Mouse (Mus musculus) neural tube, embryonic 14.5 days (tissue): ENCODE data around the gene Gm4303. TPM values are rescaled to one million over a fixed set of nuclear protein-coding genes. Genes with fewer than 3 reads are reported as not detected.
"Not testable (repeated sequence)": the region's sequence is repeated elsewhere in the genome, so short reads cannot be mapped to it uniquely, and the experiment has no call there.

ENCODE experiments used
- ATAC-seq: fragments of 200-750 bp; cut with Nextera tagmentation; 2 replicates; pipeline ENCODE4 v1.8.0; 2017; ENCODE audit warnings: low read depth, mild to moderate bottlenecking, moderate TSS enrichment, moderate library complexity
- H3K27ac ChIP-seq: fragments of 300-500 bp; sonication (generic); 2 replicates; pipeline ENCODE4 v1.5.1; 2014; ENCODE audit warnings: low read depth, mild to moderate bottlenecking, control low read depth, low read length, moderate library complexity, mixed read lengths
- H3K27me3 ChIP-seq: fragments of 300-500 bp; sonication (generic); 2 replicates; pipeline ENCODE4 v1.6.1; 2014; ENCODE audit warnings: low read length; ENCODE audit not compliant: control insufficient read depth, insufficient read depth
- H3K36me3 ChIP-seq: fragments of 300-500 bp; sonication (generic); 2 replicates; pipeline ENCODE4 v1.6.1; 2014; ENCODE audit warnings: low read length, mixed read lengths; ENCODE audit not compliant: control insufficient read depth, insufficient read depth
- H3K4me1 ChIP-seq: fragments of 300-500 bp; sonication (generic); 2 replicates; pipeline ENCODE4 v1.6.1; 2014; ENCODE audit warnings: low read length; ENCODE audit not compliant: control insufficient read depth, insufficient read depth
- H3K4me2 ChIP-seq: fragments of 300-500 bp; sonication (generic); 2 replicates; pipeline ENCODE4 v1.6.1; 2014; ENCODE audit warnings: mild to moderate bottlenecking, low read depth, low read length, control low read depth
- H3K4me3 ChIP-seq: fragments of 300-500 bp; sonication (generic); 2 replicates; pipeline ENCODE4 v1.5.1; 2014; ENCODE audit warnings: low read depth, low read length, control low read depth, mixed read lengths
- H3K9ac ChIP-seq: fragments of 300-500 bp; sonication (generic); replicated peaks from 2 replicates; pipeline ENCODE4 v1.6.1; 2014; ENCODE audit warnings: low read depth, mild to moderate bottlenecking, control low read depth, low read length, mixed read lengths
- H3K9me3 ChIP-seq: fragments of 300-500 bp; sonication (generic); 2 replicates; pipeline ENCODE4 v1.6.1; 2016; ENCODE audit warnings: low read length; ENCODE audit not compliant: control insufficient read depth
- WGBS: fragments of 180-500 bp; shearing (Covaris S2); extraction: QIAGEN DNeasy Blood & Tissue Kit; methylation state at CpG from one replicate; pipeline ENCODE4 v1.1.7; 2014; 5-methylcytosine and 5-hydroxymethylcytosine counted together
- polyA plus RNA-seq: library from polyadenylated mRNA; unstranded; fragments of >200 nt; fragmentation: Nextera tagmentation; extraction: Ambion mirVana; gene quantifications from 2 replicates; pipeline ENCODE4 v1.2.1, GENCODE M21; 2014

Gene Gm4303
- not detected in 2 replicates for polyA plus RNA-seq

DNA sequence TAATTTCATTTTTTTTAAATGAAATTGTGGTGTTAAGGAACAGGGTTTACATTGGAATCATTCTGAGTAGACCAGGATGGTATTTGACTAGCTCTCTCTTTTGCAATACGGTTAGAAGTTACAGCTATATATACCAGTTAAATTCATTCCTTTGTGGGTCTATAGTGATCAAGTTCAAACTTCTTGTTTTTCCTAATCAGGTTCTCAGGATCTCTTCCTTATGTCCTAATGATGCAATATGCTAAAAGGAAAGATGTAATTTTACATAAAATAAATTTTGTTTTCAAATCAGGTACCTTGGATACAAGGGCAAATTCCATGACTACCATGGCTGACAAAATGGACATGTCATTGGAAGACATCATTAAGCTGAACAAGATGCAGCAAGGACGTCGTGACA lies at the start of gene Gm4303:
Gm4303 (plus strand) TSS at position 301 of the 400 bp plus-strand sequence.
- not testable (repeated sequence) for H3K9me3 ChIP-seq, H3K4me1 ChIP-seq, H3K27ac ChIP-seq, ATAC-seq, H3K9ac ChIP-seq, H3K36me3 ChIP-seq, H3K4me3 ChIP-seq, H3K27me3 ChIP-seq, H3K4me2 ChIP-seq
- no CpG with 5 or more reads among the region's 3 CpGs for WGBS

DNA sequence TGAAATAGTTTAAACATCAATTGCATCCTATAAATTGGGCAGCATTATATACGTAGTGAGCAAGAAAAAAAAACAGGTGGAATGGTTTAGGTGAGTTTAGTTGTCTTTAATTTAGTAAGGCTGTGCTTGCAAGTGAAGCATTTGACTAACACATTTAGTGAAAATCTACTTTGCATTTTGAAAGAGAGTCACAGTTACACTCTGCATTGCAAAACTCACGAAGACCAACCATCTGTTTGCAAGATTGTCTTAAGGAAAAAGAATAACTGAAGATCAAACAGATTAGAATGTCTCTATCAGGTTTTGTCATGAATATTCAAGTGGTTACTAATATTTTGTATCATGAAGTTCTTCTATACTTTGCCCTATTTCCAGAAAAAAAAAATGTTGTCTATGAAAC lies 49.7 kb upstream of the Gm4303 start:
- no peaks in the 10 kb centered on the region for H3K36me3 ChIP-seq
- no peak overlapping the region for H3K27ac ChIP-seq
- no peak overlapping the region for H3K4me2 ChIP-seq
- no peak overlapping the region for H3K9ac ChIP-seq
- H3K4me3 ChIP-seq, result no peak overlapping the region
- H3K4me1 ChIP-seq, result no peaks in the 10 kb centered on the region
- ATAC-seq, result no peak
- 81% methylated on average over 2 of the region's 2 CpGs for WGBS
- no peaks in the 10 kb centered on the region for H3K27me3 ChIP-seq
- H3K9me3 ChIP-seq, result no peaks in the 10 kb centered on the region

DNA sequence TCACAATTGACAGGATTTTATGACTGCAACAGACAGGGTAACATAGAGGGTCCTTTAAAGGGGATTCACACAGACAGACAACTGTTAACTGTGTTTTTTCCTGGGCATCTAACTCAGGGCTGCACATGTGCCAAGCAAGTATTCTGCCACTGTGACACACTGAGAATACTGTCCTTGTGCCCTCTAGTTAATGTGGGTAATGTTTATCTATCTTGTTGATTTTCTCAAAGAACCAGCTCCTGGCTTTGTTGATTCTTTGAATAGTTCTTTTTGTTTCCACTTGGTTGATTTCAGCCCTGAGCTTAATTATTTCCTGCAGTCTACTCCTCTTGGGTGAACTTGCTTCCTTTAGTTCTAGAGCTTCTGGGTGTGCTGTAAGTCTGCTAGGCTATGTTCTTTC lies 45.7 kb upstream of the Gm4303 start:
- not testable (repeated sequence) for H3K36me3 ChIP-seq, H3K9me3 ChIP-seq

DNA sequence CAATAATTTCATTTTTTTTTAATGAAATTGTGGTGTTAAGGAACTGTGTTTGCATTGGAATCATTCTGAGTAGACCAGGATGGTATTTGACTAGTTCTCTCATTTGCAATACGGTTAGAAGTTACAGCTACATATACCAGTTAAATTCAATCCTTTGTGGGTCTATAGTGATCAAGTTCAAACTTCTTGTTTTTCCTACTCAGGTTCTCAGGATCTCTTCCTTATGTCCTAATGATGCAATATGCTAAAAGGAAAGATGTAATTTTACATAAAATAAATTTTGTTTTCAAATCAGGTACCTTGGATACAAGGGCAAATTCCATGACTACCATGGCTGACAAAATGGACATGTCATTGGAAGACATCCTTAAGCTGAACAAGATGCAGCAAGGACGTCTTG lies 10.4 kb upstream of the Gm4303 start, which contains the start of gene Gm4301:
Gm4301 (plus strand) TSS at position 301 of the 400 bp plus-strand sequence.
- not testable (repeated sequence) for H3K4me2 ChIP-seq, ATAC-seq, H3K27me3 ChIP-seq, H3K9ac ChIP-seq, H3K36me3 ChIP-seq, H3K4me1 ChIP-seq, H3K27ac ChIP-seq, H3K9me3 ChIP-seq, H3K4me3 ChIP-seq
- no CpG with 5 or more reads among the region's 2 CpGs for WGBS

More for the DNA sequence above, 45.7 kb upstream of the Gm4303 start:
- not testable (repeated sequence) for ATAC-seq, H3K9ac ChIP-seq, H3K27me3 ChIP-seq, H3K4me1 ChIP-seq, H3K4me3 ChIP-seq, H3K27ac ChIP-seq, H3K4me2 ChIP-seq

DNA sequence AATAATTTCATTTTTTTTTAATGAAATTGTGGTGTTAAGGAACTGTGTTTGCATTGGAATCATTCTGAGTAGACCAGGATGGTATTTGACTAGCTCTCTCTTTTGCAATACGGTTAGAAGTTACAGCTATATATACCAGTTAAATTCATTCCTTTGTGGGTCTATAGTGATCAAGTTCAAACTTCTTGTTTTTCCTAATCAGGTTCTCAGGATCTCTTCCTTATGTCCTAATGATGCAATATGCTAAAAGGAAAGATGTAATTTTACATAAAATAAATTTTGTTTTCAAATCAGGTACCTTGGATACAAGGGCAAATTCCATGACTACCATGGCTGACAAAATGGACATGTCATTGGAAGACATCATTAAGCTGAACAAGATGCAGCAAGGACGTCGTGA lies 5.2 kb upstream of the Gm4303 start, which contains the start of gene Gm4302:
Gm4302 (plus strand) TSS at position 301 of the 400 bp plus-strand sequence.
- H3K9me3 ChIP-seq, H3K4me1 ChIP-seq, ATAC-seq, H3K27ac ChIP-seq, H3K4me3 ChIP-seq, H3K27me3 ChIP-seq, H3K36me3 ChIP-seq, H3K9ac ChIP-seq, H3K4me2 ChIP-seq: not testable (repeated sequence)
- no CpG with 5 or more reads among the region's 3 CpGs for WGBS

DNA sequence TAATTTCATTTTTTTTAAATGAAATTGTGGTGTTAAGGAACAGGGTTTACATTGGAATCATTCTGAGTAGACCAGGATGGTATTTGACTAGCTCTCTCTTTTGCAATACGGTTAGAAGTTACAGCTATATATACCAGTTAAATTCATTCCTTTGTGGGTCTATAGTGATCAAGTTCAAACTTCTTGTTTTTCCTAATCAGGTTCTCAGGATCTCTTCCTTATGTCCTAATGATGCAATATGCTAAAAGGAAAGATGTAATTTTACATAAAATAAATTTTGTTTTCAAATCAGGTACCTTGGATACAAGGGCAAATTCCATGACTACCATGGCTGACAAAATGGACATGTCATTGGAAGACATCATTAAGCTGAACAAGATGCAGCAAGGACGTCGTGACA lies 5.0 kb downstream of the Gm4303 start, which contains the start of gene Gm4305:
Gm4305 (plus strand) TSS at position 301 of the 400 bp plus-strand sequence.
- no CpG with 5 or more reads among the region's 3 CpGs for WGBS
- not testable (repeated sequence) for H3K27ac ChIP-seq, H3K4me1 ChIP-seq, H3K4me3 ChIP-seq, H3K27me3 ChIP-seq, ATAC-seq, H3K36me3 ChIP-seq, H3K9ac ChIP-seq, H3K9me3 ChIP-seq, H3K4me2 ChIP-seq

DNA sequence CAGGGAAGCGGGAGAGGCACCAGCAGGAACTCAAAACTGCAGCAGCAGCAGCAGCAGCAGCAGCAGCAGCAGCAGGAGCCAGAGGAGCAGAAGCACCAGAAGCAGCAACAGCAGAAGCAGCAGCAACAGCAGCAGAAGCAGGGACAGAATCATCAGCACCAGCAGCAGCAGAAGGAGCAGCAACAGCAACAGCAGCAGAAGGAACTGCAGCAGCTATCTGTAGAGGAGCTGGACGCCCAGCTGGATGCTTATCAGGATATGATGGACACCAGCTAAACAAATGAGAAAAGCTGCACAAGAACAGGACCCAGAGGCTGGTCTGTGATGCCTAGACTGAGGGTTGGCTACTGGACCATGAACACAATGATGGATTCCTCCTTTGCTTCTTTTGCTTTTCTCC lies 11.1 kb downstream of the Gm4303 start:
- H3K27me3 ChIP-seq, ATAC-seq, H3K36me3 ChIP-seq, H3K4me3 ChIP-seq, H3K9ac ChIP-seq, H3K4me2 ChIP-seq, H3K27ac ChIP-seq, H3K9me3 ChIP-seq, H3K4me1 ChIP-seq: not testable (repeated sequence)
- WGBS, result 73% methylated on average over 1 of the region's 2 CpGs

DNA sequence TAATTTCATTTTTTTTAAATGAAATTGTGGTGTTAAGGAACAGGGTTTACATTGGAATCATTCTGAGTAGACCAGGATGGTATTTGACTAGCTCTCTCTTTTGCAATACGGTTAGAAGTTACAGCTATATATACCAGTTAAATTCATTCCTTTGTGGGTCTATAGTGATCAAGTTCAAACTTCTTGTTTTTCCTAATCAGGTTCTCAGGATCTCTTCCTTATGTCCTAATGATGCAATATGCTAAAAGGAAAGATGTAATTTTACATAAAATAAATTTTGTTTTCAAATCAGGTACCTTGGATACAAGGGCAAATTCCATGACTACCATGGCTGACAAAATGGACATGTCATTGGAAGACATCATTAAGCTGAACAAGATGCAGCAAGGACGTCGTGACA lies 15.3 kb downstream of the Gm4303 start, which contains the start of gene Gm4307:
Gm4307 (plus strand) TSS at position 301 of the 400 bp plus-strand sequence.
- H3K9me3 ChIP-seq, H3K36me3 ChIP-seq, H3K27me3 ChIP-seq, ATAC-seq, H3K4me1 ChIP-seq, H3K4me2 ChIP-seq, H3K4me3 ChIP-seq, H3K9ac ChIP-seq, H3K27ac ChIP-seq: not testable (repeated sequence)
- no CpG with 5 or more reads among the region's 3 CpGs for WGBS

DNA sequence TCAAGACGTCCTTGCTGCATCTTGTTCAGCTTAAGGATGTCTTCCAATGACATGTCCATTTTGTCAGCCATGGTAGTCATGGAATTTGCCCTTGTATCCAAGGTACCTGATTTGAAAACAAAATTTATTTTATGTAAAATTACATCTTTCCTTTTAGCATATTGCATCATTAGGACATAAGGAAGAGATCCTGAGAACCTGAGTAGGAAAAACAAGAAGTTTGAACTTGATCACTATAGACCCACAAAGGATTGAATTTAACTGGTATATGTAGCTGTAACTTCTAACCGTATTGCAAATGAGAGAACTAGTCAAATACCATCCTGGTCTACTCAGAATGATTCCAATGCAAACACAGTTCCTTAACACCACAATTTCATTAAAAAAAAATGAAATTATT lies 36.7 kb downstream of the Gm4303 start, which contains the start of gene Gm4312:
Gm4312 (minus strand) TSS at position 101 of the 400 bp plus-strand sequence.
- WGBS, result no CpG with 5 or more reads among the region's 2 CpGs
- H3K4me2 ChIP-seq, H3K9ac ChIP-seq, H3K27ac ChIP-seq, H3K36me3 ChIP-seq, H3K9me3 ChIP-seq, ATAC-seq, H3K4me3 ChIP-seq, H3K4me1 ChIP-seq, H3K27me3 ChIP-seq: not testable (repeated sequence)
